Mouse (Mus musculus) kidney, embryonic 15.5 days (tissue): ENCODE measurements around the gene Slco1b2. TPM values are rescaled to one million over a fixed set of nuclear protein-coding genes. Genes with fewer than 3 reads are reported as not detected.
"Not testable (repeated sequence)": the region's sequence is repeated elsewhere in the genome, so short reads cannot be mapped to it uniquely, and the experiment has no call there.

Experiments used
- ATAC-seq: fragments of 200-750 bp; cut with Nextera tagmentation; replicated peaks from 2 replicates; pipeline ENCODE4 v1.8.0; 2017; ENCODE audit warnings: moderate TSS enrichment; ENCODE audit not compliant: low FRiP score
- H3K27ac ChIP-seq: fragments of 300-500 bp; sonication (generic); 2 replicates; pipeline ENCODE4 v1.5.1; 2015; ENCODE audit warnings: mild to moderate bottlenecking, inconsistent platforms
- H3K27me3 ChIP-seq: fragments of 300-500 bp; sonication (generic); 2 replicates; pipeline ENCODE4 v1.6.1; 2015; ENCODE audit warnings: inconsistent platforms
- H3K36me3 ChIP-seq: fragments of 300-500 bp; sonication (generic); 2 replicates; pipeline ENCODE4 v1.6.1; 2015; ENCODE audit warnings: inconsistent platforms
- H3K4me1 ChIP-seq: fragments of 300-500 bp; sonication (generic); 2 replicates; pipeline ENCODE4 v1.6.1; 2015; ENCODE audit warnings: inconsistent platforms
- H3K4me2 ChIP-seq: fragments of 300-500 bp; sonication (generic); 2 replicates; pipeline ENCODE4 v1.6.1; 2015; ENCODE audit warnings: moderate library complexity, mild to moderate bottlenecking, inconsistent platforms
- H3K4me3 ChIP-seq: fragments of 300-500 bp; sonication (generic); replicated peaks from 2 replicates; pipeline ENCODE4 v1.5.1; 2015; ENCODE audit warnings: mild to moderate bottlenecking, inconsistent platforms
- H3K9ac ChIP-seq: fragments of 300-500 bp; sonication (generic); 2 replicates; pipeline ENCODE4 v1.6.1; 2015; ENCODE audit warnings: mild to moderate bottlenecking, inconsistent platforms
- H3K9me3 ChIP-seq: fragments of 300-500 bp; sonication (generic); replicated peaks from 2 replicates; pipeline ENCODE4 v1.6.1; 2016; ENCODE audit warnings: inconsistent platforms
- WGBS: fragments of 180-500 bp; shearing (Covaris S2); methylation state at CpG from one replicate; pipeline ENCODE4 v1.1.7; 2015; ENCODE audit warnings: mixed read lengths; 5-methylcytosine and 5-hydroxymethylcytosine counted together
- polyA plus RNA-seq: library from polyadenylated mRNA; unstranded; fragments of >200 nt; fragmentation: Nextera tagmentation; extraction: Ambion mirVana; gene quantifications from 2 replicates; pipeline ENCODE4 v1.2.1, GENCODE M21; 2015

Slco1b2 gene
- polyA plus RNA-seq = 0.13 TPM in 1 of 2 replicates, not detected in the other

DNA sequence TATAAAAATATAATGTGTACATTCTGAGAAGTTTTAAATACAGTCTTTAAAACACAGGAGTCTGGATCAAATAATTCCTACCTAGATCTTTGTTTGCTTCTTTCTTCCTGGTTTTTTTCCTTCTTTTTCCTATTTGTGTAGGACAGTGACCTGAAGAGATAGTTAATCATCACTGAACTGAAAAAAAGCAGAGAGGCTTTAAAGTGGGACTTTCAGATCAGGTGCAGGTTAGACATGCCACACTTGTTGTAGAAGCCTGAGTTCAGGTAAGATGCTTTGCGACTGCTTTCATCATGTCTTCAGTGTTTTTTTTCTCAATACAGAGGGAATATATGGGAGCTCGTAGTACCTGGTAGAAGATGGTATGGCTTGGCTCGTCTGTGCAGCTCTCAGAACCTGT lies at the start of gene Slco1b2:
Gene Slco1b2 (plus strand): TSS at position 228 of the 400 bp plus-strand sequence.
- ATAC-seq = no peak
- no peak within 1 kb of the TSS for H3K4me3 ChIP-seq
- H3K4me1 ChIP-seq = no peaks in the 10 kb centered on the region
- WGBS = 79% methylated on average over 3 of the region's 3 CpGs
- no peaks in the 10 kb centered on the region for H3K36me3 ChIP-seq
- H3K27ac ChIP-seq = no peak within 1 kb of the TSS
- no peaks in the 10 kb centered on the region for H3K9me3 ChIP-seq
- H3K4me2 ChIP-seq = no peak within 1 kb of the TSS
- H3K9ac ChIP-seq = no peak within 1 kb of the TSS
- H3K27me3 ChIP-seq = no peaks in the 10 kb centered on the region

GRCm38 (mm10) chr6:141584791-141585403 lies 44.4 kb upstream of the Slco1b2 start:
- Histone ChIP-seq H3K36me3 (no peaks in the 10 kb centered on the region), H3K4me1 (no peaks in the 10 kb centered on the region), H3K4me2 (no peak overlapping the region), H3K27me3 (no peaks in the 10 kb centered on the region), H3K4me3 (no peak overlapping the region), H3K9ac (no peak overlapping the region), H3K27ac (no peak overlapping the region), H3K9me3 (no peaks in the 10 kb centered on the region)
- no peak for ATAC-seq
- WGBS = 67% methylated on average over 1 of the region's 1 CpGs

- Histone ChIP-seq H3K4me1 (no peaks in the 10 kb centered on the region), H3K4me2 (no peak overlapping the region), H3K9ac (no peak overlapping the region), H3K27me3 (no peaks in the 10 kb centered on the region), H3K4me3 (no peak overlapping the region), H3K9me3 (no peaks in the 10 kb centered on the region), H3K36me3 (no peaks in the 10 kb centered on the region), H3K27ac (no peak overlapping the region)
- ATAC-seq = no peak
- WGBS = 26% methylated on average over 1 of the region's 1 CpGs
Measured at GRCm38 (mm10) chr6:141590002-141590401, 39.3 kb upstream of the Slco1b2 start.

DNA sequence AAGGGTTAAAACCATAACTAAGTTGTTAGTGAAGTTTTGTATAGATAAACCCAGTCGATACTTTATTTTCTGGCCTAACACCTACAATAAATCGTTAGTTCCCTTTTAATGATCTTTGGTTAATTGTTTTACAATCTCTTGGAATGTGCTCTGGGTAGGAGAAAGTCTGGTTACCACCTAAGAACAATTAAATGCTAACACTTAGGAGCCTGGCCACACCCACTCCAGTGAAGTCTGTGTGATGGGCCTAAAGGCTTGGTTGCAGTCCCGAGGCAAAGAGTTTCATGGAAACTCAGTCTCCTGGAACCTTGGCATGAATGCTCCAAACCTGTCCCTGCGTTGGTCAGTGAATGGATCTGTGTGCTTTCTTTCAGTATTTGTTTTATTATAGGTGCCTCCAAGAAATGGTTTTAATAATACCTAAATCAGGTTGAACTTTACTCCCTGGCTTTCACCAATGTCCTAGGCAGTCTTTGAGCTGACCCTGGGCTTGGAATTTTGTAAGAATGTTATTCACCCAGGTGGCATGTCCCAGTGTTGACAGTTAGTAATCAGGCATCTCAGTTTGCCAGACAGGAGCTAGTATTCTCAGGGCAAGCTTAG lies 38.6 kb upstream of the Slco1b2 start:
- not testable (repeated sequence) for H3K27me3 ChIP-seq, H3K4me1 ChIP-seq, H3K9ac ChIP-seq, H3K4me2 ChIP-seq, ATAC-seq, H3K27ac ChIP-seq, H3K4me3 ChIP-seq, H3K36me3 ChIP-seq, H3K9me3 ChIP-seq
- 8% methylated on average over 4 of the region's 4 CpGs for WGBS

GRCm38 (mm10) chr6:141596081-141596480 lies 33.2 kb upstream of the Slco1b2 start:
- 85% methylated on average over 2 of the region's 2 CpGs for WGBS
- H3K27me3 ChIP-seq = no peaks in the 10 kb centered on the region
- H3K27ac ChIP-seq = no peak overlapping the region

DNA sequence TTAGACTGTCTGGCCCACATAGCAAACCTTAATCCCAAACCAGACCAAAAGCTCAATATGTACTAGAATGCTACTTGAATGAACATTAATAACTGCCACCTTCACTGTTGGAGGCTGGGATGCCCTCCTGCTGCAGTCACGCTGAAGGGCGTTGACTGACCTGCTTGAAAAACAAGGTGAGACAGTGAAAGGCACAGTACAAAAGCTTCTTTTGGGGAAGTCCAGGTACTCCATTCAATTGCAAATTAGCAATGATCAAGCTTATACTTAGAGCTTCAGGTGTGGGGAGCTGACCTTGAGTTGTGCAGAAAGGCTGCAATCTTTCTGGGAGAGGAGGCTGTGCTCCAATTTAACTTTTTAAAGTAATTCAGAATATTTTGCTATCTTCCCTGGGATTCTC lies 32.3 kb upstream of the Slco1b2 start:
- Histone ChIP-seq H3K4me1 (no peaks in the 10 kb centered on the region), H3K36me3 (no peaks in the 10 kb centered on the region), H3K27ac (no peak overlapping the region), H3K9ac (no peak overlapping the region), H3K4me3 (no peak overlapping the region), H3K9me3 (peaks cover 4% of the 10 kb centered on the region), H3K4me2 (no peak overlapping the region), H3K27me3 (no peaks in the 10 kb centered on the region)
- ATAC-seq = no peak
- 96% methylated on average over 2 of the region's 2 CpGs for WGBS

More at GRCm38 (mm10) chr6:141596081-141596480, 33.2 kb upstream of the Slco1b2 start:
- Histone ChIP-seq H3K9me3 (peaks cover 4% of the 10 kb centered on the region), H3K4me3 (no peak overlapping the region), H3K9ac (no peak overlapping the region), H3K36me3 (no peaks in the 10 kb centered on the region), H3K4me1 (no peaks in the 10 kb centered on the region), H3K4me2 (no peak overlapping the region)
- no peak for ATAC-seq

GRCm38 (mm10) chr6:141600940-141601339 lies 28.4 kb upstream of the Slco1b2 start:
- H3K4me1 ChIP-seq = no peaks in the 10 kb centered on the region
- WGBS = 78% methylated on average over 9 of the region's 9 CpGs
- ATAC-seq = no peak
- H3K36me3 ChIP-seq = no peaks in the 10 kb centered on the region
- H3K4me3 ChIP-seq = no peak overlapping the region
- peaks cover 4% of the 10 kb centered on the region for H3K9me3 ChIP-seq
- H3K27ac ChIP-seq = no peak overlapping the region
- H3K9ac ChIP-seq = no peak overlapping the region
- no peak overlapping the region for H3K4me2 ChIP-seq
- H3K27me3 ChIP-seq = no peaks in the 10 kb centered on the region

- Histone ChIP-seq H3K36me3 (no peaks in the 10 kb centered on the region), H3K27ac (no peak overlapping the region), H3K27me3 (no peaks in the 10 kb centered on the region), H3K9ac (no peak overlapping the region), H3K4me1 (no peaks in the 10 kb centered on the region), H3K4me3 (no peak overlapping the region), H3K4me2 (no peak overlapping the region), H3K9me3 (no peaks in the 10 kb centered on the region)
- WGBS = 76% methylated on average over 2 of the region's 2 CpGs
- no peak for ATAC-seq
Measured at GRCm38 (mm10) chr6:141610702-141611260, 18.5 kb upstream of the Slco1b2 start.

DNA sequence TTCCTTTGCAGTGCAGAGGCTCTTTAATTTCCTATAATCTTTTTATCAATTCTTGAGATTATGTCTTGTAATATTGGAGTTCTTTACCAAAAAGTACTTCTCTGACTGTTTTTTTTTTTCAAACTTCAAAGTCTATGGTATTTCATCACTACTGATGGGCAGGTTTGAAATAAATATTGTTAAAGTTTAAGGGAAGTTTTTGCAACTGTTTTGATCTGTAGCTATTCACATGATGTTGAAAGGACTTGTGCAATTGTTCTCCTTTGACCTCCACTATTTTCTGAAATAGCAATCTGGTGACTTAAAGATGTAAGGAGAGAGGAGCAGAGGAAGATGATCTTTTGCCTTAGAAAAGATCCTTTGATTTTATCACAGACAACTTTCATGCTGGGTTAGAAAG lies 15.3 kb upstream of the Slco1b2 start:
- Histone ChIP-seq H3K27me3 (no peaks in the 10 kb centered on the region), H3K9ac (no peak overlapping the region), H3K9me3 (no peaks in the 10 kb centered on the region), H3K4me1 (no peaks in the 10 kb centered on the region), H3K4me2 (no peak overlapping the region), H3K36me3 (no peaks in the 10 kb centered on the region), H3K4me3 (no peak overlapping the region), H3K27ac (no peak overlapping the region)
- ATAC-seq = no peak

- H3K9me3 ChIP-seq = no peaks in the 10 kb centered on the region
- H3K9ac ChIP-seq = no peak overlapping the region
- no peak overlapping the region for H3K4me3 ChIP-seq
- H3K4me2 ChIP-seq = no peak overlapping the region
- H3K27me3 ChIP-seq = no peaks in the 10 kb centered on the region
- WGBS = 89% methylated on average over 3 of the region's 3 CpGs
- H3K4me1 ChIP-seq = no peaks in the 10 kb centered on the region
- H3K27ac ChIP-seq = no peak overlapping the region
- no peaks in the 10 kb centered on the region for H3K36me3 ChIP-seq
- no peak for ATAC-seq
Measured at GRCm38 (mm10) chr6:141615348-141615747, 14.0 kb upstream of the Slco1b2 start.

GRCm38 (mm10) chr6:141632935-141633334 lies 3.6 kb downstream of the Slco1b2 start:
- Histone ChIP-seq H3K4me2 (no peak overlapping the region), H3K4me1 (no peaks in the 10 kb centered on the region), H3K4me3 (no peak overlapping the region), H3K27ac (no peak overlapping the region), H3K9me3 (no peaks in the 10 kb centered on the region), H3K36me3 (no peaks in the 10 kb centered on the region), H3K27me3 (no peaks in the 10 kb centered on the region), H3K9ac (no peak overlapping the region)
- ATAC-seq = no peak
- WGBS = 82% methylated on average over 6 of the region's 6 CpGs

- Histone ChIP-seq H3K4me1 (no peaks in the 10 kb centered on the region), H3K4me2 (no peak overlapping the region), H3K4me3 (no peak overlapping the region), H3K9ac (no peak overlapping the region), H3K9me3 (no peaks in the 10 kb centered on the region), H3K27me3 (no peaks in the 10 kb centered on the region), H3K27ac (no peak overlapping the region), H3K36me3 (no peaks in the 10 kb centered on the region)
- 64% methylated on average over 2 of the region's 2 CpGs for WGBS
- ATAC-seq = no peak
Measured at GRCm38 (mm10) chr6:141635250-141635649, 5.9 kb downstream of the Slco1b2 start.
